Mouse (Mus musculus) right cerebral cortex, adult 2 months (tissue): ENCODE results near the gene Fcf1.

Experiments used
- DNase-seq, 2 experiments: peaks; one replicate each; pipeline ENCODE4 v3.0.0; 2021 to 2022; ENCODE audit warnings: low spot score in 2 of 2

Gene Fcf1

GRCm38 (mm10) chr12:84970428-84971096 lies at the start of gene Fcf1, which contains the start of gene Arel1:
Gene Fcf1 (plus strand): TSS chr12:84970897.
Gene Arel1 (minus strand): TSS chr12:84970900.
- peak; percentile 94 to 96 for DNase-seq

GRCm38 (mm10) chr12:84921881-84922419 lies 48.7 kb upstream of the Fcf1 start:
- no peak for DNase-seq

GRCm38 (mm10) chr12:84924324-84924723 lies 46.4 kb upstream of the Fcf1 start:
- no peak for DNase-seq

GRCm38 (mm10) chr12:84926542-84926941 lies 44.2 kb upstream of the Fcf1 start:
- DNase-seq: no peak

GRCm38 (mm10) chr12:84932210-84932609 lies 38.5 kb upstream of the Fcf1 start:
- no peak for DNase-seq

DNA sequence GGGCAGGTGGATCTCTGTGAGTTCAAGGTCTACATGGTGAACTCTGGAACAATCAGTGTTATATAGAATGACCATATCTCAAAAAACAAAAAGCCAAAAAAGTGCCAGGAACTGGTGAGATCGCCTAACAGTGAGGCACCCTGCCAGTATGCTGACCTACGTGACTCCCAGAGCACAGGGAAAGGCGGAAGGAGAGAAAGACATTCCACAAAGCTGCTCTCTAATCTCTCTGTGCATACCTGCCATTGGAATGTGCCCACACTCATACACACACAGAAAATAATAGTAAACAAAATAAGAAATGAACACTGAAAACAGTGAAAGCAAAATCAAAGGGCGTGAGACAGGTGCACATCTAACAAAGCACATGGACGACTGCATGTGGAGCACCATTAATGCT lies 35.4 kb upstream of the Fcf1 start:
- no peak for DNase-seq

DNA sequence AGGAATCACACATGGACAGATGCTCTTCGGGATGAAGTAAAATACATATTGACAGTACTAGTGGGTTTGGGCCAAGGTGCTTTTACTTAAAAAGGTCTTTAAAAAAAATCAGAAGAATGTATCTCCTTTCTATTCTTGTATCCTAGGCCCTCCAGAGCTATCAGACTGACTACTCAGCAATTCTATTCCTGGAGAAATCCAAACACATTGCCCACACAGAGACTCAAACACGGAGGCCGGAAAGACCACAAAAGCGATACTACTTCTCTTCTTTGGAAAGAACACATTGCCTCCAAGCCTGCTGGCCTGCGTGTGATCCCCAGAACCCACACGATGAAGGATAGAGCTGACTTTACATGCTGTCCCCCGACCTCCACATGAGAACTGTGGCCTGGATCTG lies 31.6 kb upstream of the Fcf1 start:
- DNase-seq: peak; percentile 15 to 41

DNA sequence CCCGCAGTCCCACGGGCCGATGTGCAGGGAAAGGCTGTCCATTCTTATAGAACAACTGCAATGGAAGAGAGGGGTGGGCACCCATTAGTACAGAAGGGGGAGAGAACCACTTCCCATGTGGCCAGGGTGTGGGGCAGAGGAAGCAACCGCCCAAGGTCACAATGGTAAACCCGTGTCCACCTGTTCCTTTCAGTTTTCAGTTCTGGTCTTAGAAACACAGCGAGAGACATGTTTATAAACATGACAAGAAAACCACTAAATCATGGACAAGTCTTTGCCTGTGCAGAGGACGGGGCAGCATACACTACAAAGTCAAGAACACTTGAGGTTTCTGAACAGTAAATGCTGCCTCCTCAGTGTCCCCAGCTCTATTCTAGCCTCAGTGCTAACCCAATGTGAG lies 30.4 kb upstream of the Fcf1 start:
- DNase-seq: no peak

GRCm38 (mm10) chr12:84941717-84942116 lies 29.0 kb upstream of the Fcf1 start:
- DNase-seq: no peak

DNA sequence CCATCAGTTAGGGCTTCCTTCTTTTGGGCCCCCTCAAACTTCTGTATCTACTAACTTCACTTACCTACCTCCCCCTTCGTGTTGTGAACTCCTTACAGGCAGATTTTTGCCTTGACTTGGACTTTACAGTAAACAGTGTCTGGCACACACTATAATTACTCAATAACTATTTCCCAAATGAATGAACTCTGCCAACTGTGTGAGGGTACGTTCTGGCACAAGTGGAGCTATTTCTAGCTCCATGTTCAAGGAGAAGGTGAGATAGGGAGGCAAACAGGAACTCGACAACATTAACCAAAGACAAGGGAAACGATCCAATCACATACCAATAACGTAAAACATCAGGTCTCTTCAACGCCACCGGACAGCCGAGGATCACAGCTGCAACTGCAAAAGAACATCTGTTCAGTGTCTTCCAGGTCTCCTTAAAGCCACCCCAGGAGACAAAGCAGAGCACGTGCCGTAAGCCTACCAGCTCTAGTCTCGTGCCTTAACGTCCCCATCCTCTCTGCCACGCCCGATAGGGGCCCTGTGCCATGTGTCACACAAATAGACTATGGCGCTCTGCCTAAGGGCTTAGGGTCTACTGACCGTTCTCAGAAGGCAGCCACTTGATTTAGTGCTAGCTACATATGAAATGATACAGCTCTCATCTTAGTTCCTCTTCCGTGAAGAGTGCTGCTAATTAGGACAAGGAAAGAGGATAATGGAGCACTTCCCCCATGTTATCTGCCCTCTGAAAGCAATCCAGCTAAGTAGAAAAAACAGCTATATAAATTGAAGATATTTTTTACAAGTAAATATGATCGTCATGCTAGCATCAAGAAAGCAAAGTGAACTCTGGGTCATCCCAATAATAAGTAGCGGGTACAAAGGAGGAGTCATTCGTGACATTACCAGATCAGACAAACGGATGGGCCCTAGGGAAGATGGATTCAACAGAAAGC lies 27.4 kb upstream of the Fcf1 start:
- no peak for DNase-seq

DNA sequence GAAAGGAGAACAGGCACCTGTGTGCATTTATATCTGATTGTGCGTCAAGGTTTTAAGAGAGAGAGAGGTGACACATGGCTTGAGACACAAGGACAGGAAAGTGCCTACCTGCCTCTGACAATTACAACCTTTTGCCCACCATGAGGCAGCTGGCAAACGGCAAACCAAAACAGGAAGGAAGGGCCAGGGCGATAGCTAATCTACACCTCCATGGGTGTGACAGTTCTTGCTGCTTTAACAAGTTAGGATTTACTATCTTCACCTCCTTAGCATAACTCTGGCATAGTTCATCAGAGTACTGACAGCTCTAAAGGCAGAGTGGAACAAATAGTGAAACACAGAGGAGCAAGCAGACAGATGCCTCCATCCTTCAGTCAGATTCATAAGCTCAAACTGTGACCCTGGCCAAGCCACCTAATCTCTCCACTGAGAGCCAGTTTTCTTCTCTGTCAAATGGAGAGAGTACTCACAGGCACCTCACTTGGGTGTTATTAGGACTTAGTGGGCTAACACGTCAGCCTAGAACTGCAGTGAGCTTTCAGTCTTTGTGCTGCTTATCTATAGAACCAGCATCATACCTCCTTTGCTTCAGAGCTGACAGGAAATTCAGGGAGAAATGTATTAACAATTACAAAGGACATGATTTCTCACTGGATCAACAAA lies 26.4 kb upstream of the Fcf1 start:
- no peak for DNase-seq

DNA sequence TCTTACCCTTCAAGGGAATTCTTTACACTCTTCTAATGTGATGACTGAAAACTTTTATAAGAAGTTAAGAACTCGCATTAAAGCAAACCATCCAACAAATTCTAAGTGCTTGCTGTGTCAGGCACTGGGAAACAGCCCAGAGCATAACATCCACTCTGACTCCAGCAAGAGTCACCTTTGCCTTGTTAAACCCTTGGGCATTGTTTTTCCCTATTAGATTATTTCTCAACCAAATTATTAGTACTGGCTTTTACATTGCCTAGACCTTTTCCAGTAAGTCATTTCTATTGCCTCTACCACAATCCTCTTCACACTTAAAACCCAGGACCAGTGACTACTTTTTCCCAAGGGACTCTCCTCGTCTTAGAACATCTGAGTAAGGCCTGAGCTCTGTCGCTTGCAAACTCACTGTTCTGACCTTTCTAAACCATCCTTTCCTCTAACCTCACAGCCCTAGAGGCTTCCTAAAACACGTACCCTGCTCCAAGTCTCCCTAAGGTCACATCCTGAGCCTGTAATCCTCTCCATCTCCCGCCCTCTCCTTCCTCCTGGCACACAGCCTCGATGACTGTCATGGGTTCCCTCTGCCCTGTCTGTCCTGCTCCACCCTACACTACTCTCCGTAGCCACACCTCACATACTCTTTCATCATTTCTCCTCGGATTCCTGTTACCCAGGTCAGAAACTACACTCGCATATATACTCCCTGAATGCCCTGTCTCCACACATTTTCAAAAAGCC lies 25.7 kb upstream of the Fcf1 start:
- no peak for DNase-seq

DNA sequence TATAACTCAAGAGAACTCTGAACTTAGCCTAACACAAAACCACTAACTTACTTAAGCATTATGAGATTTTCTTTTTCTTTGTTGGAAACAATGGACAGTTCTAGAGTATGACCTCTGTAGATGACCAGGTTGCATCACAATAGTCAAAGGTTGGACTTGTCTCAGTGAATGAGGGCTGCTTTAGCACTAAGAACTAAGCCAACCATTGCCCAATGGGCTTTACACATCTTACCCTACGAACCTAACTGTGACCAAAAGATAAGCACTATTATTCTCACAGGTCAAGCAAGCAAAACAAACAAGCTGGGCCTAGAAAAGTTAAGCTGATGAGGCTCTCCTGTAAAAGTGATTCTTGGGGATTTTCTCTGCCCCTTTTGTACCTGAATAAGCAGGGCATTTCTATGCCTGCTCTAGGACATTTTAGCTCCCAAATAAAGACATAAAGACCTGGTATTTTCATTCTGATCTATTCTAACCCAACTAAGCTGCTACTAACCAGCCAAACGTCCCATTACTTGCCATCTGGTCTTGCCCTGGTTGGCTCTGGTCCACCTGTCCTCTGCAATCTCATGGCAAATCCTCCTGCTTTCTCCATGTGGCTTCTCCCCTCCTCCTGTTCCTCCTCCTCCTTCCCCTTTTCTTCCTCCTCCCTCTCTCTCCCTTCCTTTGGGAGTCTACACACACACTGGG lies 22.7 kb upstream of the Fcf1 start:
- DNase-seq: no peak

- no peak for DNase-seq
These were observed 22.0 kb upstream of the Fcf1 start for GRCm38 (mm10) chr12:84948584-84949285.

DNA sequence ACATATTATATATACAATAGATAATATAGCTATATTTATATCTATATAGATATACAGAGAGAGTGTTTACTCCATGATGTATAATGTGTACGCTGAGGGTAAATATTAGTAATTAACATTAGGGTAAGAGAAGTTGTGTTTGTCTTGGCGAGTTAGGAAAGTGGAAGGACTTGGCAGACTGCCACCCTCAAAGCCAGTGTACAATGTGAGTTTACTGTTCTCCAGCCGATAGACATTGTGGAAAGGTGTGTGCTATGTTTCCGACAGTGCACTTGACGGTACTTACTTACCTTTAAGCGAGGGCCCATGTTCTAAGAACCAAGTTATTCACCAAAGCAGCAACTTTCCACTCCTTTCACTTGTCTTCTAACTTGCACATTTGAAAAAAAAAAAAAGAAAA lies 19.9 kb upstream of the Fcf1 start:
- DNase-seq: no peak

DNA sequence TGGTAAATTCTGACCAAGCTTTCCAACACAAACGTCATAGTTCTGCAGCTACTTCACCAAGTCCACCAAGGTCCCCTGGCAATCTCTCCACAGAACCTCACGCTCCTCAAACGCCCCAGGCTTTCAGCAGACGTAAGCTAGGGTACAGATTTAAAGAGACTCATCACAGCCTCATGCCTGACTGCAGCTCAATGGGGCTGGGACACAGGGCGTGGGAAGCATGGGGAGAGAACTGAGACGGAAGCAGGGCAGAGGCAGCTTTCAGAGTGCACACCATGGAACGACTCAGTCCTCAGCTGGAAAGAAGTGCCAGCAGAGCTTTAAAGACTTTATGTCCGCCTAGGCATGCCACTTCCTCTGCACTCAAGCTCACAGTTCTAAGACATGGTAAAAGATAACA lies 19.2 kb upstream of the Fcf1 start:
- no peak for DNase-seq

- no peak for DNase-seq
These were observed 18.3 kb upstream of the Fcf1 start for GRCm38 (mm10) chr12:84952351-84952750.

DNA sequence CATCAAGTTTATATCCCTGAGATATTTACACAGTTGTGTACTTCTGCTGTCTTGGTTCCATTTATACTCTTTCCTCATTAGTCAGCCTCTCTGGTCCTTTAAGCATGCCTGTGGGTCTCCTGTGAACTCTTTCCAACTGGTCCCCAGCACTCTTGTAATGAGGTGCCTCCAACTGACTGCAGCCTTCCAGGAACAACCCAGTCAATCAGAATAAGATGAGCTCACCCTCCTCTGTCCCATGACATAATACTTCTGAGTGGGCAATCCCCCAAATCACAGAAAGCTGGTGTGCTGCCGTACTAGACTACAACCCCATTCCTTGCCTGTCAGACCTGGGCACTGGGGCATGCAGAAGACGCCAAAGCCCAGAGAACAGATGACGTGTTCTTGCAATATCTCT lies 14.4 kb upstream of the Fcf1 start:
- DNase-seq: no peak

DNA sequence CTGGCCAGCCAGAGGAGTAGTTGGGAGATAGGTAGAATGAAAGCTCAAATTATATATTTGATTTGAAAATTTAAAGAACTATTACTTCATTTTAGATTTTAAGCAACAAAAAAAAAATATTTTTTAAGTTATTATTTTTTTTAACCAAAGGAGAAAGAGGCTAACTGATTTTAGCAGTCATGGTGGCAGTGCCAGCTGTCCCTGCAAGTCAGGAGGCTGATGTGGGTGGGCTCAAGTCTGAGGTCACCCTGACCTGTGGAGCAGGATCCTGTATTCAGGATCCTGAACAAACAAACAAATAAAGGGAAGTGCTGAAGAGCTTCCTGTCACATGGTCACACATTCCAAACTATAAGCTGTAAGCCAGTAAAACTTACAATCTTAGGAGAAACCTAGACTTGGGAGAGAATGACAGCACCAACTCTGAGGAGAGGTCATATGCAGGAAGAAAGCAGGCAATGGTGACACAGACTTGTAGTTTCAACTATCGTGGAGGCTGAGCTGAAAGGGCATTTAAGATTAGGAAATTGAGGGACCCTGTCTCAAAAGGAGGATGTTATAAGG lies 11.8 kb upstream of the Fcf1 start:
- DNase-seq: no peak

DNA sequence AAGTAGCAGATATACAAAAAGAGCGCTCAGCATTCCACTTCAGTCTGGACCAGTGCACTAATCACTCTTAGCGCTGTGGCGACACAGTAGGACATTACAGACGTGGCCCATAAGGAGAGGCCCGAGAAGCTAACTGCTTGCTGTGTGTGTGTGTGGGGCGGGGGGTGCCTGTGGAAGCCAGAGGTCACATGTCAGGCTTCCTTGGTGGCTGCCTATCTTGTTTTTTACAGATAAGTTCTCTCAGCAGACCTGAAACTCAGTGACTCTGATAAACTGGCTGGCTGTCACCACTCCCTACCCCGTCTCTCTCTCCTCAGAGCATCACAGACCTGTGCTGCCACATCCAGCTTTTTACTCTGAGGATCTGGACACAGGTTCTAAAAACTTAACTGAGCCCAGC lies 8.1 kb upstream of the Fcf1 start:
- DNase-seq: no peak
